Mouse (Mus musculus): ENCODE measurements around the gene Slc29a2. TPM values are rescaled to one million over a fixed set of nuclear protein-coding genes. Genes with fewer than 3 reads are reported as not detected.
A peak's percentile ranks its signal among the peaks of the same experiment; 100 is the strongest.

Slc29a2 gene
- total and polyA plus RNA-seq, 3 experiments = 4.3 to 12.6 (median 6.9) TPM

DNA sequence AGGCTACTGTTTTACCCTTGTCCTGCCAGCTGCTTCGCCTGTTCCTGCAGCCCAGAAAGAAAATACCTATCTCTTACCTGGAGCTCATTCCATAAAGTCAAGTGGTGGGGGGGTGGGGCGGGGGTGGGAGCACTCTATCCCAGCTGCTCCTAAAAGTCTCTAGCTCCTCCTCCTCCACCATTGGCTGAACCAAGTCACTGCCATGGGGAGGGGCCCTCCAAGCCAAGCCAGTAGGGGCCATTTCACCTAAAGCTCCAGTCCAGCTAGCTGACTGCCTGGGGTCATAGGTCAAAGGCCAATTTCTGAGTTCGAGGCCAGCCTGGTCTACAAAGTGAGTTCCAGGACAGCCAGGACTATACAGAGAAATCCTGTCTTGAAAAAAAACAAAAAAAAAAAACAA lies 9.0 kb downstream of the Slc29a2 start:
- no peak for DNase-seq

GRCm38 (mm10) chr19:5036577-5036976 lies 12.9 kb downstream of the Slc29a2 start:
- DNase-seq = no peak

DNA sequence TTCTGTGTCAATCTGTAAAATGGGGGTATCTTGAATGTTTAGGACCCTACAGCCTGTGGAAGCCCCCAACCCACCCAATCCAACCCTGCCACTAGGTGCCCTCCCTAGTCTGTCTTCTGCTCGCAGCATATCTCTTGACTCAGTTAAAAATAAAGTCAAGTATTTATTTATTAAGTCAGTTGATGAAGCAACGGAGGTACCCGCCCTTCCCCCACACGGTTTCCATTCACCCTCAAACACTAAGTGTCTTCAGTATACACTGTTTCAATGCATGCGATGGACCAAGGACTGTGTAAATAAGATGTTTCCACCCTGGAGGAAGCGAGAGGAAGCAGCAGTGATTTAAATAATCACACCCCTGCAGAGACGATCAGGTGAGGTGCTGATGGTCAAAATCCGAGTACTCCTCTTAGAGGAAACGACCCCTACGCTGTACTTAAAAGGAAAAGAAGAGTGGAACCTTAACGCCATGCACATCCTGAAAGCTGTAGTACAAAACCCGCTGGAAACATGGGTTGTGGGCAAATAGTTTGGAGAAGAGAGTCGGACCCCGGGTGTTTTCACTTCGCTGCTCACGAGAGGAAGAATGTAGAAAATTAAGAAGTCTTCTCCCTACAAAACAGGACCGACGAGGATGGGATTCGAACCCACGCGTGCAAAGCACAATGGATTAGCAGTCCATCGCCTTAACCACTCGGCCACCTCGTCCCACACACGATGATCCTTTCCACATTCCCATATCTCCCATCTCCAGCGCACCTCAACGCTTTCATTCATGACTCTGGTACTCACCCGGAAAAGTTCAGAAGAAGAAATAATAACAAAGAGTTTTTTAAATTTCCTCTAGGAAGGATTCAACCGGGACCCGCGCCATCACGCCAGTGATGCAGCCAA lies 14.3 kb downstream of the Slc29a2 start:
- peak; percentile 82 for DNase-seq

DNA sequence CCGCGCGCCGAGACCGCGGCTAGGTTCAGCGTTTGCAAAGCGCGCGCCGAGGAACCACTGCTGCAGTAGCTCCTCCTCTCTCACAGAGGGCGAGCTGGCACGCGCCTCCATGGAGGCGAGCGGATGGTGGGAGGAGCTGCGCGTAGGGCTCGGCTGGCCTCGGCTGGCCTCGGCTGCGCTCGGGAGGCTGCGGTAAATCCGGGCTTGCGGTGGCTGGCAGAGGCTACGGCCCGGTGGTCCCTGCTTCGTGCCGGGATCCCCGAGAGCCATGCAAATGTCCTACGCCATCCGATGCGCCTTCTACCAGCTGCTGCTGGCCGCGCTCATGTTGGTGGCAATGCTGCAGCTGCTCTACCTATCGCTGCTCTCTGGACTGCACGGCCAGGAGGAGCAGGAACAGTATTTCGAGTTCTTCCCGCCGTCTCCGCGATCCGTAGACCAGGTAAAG lies 15.1 kb downstream of the Slc29a2 start, which contains the start of the genes B4gat1 and AC124502.3:
Gene B4gat1, plus strand, starts transcription at position 118 of the 448 bp plus-strand sequence.
Gene AC124502.3, plus strand, starts transcription at position 183 of the 448 bp plus-strand sequence.
- DNase-seq = peak; percentile 93

DNA sequence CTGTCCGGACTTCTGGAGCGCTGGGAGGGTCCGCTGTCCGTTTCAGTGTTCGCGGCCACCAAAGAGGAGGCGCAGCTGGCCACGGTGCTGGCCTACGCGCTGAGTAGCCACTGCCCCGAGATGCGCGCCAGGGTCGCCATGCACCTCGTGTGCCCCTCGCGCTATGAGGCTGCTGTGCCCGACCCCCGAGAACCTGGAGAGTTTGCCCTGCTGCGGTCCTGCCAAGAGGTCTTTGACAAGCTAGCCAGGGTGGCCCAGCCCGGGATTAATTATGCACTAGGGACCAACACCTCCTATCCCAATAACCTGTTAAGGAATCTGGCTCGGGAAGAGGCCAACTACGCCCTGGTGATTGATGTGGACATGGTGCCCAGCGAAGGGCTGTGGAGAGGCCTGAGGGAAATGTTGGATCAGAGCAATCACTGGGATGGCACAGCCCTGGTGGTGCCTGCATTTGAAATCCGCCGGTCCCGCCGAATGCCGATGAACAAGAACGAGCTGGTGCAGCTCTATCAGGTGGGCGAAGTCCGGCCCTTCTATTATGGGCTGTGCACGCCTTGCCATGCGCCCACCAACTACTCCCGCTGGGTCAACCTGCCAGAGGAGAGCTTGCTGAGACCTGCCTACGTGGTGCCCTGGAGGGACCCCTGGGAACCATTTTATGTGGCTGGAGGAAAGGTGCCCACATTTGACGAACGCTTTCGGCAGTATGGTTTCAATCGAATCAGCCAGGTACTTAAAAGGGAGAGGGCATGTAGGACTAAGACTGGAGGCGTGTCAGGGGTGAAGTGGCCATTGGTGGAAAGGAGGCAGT lies 15.8 kb downstream of the Slc29a2 start:
- no peak for DNase-seq

- DNase-seq = peak; percentile 94
Observed at GRCm38 (mm10) chr19:5040862-5041523, 17.3 kb downstream of the Slc29a2 start, which contains the start of gene Brms1. TSS of gene Brms1 (plus strand) at chr19:5041354.

DNA sequence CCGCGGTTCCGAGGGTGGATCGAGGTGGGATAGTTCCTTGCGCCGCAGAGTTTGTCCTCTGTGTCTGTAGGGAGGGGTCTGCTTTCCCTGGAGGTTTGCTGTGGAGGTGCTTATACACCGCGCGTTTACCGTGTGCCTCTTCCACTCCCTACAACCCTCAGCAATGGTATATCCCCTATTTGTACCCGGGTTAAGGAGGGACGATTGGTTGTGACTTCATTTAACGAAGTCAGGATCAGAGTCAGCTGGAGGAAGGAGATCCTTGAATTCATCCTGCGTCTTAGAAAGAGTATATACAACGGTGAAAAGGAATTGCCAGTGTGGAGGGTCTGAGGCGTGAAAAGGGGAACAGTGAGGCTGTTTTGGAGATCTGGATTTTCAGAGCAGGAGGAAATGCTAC lies 17.9 kb downstream of the Slc29a2 start:
- DNase-seq = no peak

- DNase-seq = no peak
Observed at GRCm38 (mm10) chr19:5045531-5045930, 21.9 kb downstream of the Slc29a2 start.

DNA sequence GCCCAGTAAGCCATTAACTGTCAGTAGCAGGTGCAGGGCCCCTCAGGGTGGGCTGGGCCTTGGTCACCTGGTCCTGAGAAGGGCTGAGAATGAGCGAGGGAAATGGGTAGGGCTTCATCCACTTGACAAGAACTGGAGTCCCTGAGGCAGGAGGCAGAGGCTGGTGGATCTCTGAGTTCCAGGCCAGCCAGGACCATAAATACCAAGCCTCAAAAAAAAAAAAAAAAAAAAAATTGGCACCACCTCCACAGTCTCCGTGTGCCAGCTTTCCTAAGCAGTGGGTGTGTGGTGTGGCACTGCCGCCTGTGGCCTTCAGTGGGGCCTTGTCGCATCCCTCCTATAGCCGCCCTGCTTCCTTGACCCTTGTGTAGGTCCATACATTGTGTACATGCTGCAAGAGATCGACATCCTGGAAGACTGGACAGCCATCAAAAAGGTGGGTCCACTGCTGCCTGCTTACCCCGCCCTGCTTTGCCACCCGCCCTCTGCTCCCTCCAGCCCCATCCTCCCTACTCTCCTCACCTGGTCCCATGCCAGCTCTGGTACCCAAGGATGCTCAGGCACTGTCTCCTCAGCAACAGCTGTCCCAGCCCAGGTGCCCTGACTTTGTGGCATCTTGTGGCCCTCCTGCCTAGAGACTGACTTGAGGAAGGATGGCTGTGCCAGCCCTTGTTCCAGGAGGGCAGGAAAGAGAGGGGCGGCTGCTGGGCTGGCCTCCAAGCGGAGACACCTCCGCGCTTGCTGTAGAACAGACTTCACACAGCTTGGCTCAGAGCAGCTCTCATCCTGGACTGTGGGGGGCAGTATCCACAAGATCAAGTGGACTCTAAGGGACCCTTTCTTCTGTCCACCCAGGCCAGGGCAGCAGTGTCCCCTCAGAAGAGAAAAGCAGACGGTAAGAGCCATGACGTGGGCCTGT lies 24.7 kb downstream of the Slc29a2 start:
- DNase-seq = no peak

- no peak for DNase-seq
Observed at GRCm38 (mm10) chr19:5049325-5049724, 25.7 kb downstream of the Slc29a2 start.

- peak; percentile 80 for DNase-seq
Observed at GRCm38 (mm10) chr19:5050047-5050905, 26.6 kb downstream of the Slc29a2 start, which contains the start of gene Rin1. TSS of gene Rin1 (plus strand) at chr19:5050481.

- DNase-seq = peak; percentile 58
Observed at GRCm38 (mm10) chr19:5051031-5051430, 27.4 kb downstream of the Slc29a2 start.

DNA sequence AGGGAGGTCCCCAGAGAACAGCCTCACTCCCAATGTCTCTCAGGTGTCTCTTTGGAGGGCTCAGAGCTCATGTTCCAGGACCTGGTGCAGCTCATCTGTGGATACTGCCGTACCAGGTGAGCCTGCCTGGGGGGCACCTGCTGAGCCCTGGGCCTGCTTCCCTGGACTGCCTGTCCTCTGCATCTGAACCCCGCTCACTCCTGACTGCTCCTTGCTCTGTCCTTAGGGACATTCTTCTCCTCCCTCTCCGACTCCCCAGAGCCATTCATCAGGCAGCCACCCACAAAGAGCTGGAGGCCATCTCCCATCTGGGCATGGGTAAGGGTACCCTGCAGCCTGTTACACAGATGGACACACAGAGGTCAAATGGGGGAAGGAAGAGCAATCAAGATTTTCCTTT lies 27.9 kb downstream of the Slc29a2 start:
- DNase-seq = no peak

DNA sequence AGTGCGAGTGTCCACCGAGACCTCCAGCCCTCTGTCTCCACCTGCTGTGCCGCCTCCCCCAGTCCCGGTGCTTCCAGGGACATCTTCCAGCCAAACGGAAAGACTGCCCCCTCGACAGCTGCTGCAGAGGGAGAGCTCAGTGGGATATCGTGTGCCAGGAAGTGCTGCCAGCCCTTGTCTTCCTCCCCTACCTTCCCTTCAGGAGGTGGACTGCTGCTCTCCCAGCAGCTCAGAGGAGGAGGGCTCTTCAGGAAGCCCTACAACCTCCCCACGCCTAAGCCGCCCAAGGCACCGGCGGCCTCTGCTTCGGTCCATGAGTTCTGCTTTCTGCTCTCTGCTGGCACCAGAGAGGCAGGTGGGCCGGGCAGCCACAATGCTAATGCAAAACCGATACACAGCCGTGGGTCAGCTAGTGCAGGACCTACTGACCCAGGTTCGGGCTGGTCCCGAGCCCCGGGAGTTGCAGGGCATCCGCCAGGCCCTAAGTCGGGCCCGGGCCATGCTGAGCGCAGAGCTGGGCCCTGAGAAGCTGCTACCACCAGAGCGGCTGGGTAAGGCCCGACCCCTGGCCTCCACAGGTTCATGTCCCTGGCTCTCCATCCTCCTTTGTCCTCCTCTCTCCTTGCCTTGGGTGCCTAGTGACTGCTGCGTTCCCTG lies 28.6 kb downstream of the Slc29a2 start:
- DNase-seq = no peak

DNA sequence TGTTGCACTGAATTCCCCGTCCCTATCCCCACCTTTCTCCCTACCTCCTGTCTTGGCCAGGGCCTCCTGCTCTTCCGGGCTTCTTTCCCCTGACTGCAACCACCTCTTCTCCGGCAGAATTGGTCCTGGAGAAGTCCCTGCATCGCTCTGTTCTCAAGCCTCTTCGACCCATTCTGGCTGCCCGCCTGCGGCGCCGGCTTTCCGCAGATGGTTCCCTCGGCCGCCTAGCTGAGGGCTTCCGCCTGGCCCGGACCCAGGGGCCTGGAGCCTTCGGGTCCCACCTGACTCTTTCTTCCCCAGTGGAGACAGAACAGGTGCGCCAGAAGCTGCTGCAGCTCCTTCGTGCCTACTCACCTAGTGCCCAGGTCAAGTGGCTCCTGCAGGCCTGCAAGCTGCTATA lies 29.2 kb downstream of the Slc29a2 start:
- DNase-seq = no peak

DNA sequence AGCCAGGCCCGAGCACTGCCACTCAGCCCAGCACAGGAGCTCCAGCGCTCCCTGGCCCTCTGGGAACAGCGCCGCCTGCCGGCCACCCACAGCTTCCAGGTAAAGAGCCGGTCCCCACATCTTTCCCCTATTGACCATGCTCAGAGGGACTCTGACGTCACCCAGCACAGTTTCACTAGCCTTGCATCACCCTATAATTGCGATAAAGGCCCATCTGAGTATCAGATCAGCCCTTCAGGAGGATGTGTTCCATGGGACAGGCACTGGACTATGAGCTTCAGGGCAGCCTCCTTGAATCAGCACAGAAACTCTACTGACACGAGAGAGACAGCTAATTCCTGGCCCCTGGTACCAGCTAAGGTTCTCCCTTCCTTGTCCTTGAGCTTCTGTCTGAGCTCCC lies 30.2 kb downstream of the Slc29a2 start:
- peak; percentile 55 for DNase-seq

GRCm38 (mm10) chr19:5056251-5056650 lies 32.6 kb downstream of the Slc29a2 start:
- DNase-seq = no peak

DNA sequence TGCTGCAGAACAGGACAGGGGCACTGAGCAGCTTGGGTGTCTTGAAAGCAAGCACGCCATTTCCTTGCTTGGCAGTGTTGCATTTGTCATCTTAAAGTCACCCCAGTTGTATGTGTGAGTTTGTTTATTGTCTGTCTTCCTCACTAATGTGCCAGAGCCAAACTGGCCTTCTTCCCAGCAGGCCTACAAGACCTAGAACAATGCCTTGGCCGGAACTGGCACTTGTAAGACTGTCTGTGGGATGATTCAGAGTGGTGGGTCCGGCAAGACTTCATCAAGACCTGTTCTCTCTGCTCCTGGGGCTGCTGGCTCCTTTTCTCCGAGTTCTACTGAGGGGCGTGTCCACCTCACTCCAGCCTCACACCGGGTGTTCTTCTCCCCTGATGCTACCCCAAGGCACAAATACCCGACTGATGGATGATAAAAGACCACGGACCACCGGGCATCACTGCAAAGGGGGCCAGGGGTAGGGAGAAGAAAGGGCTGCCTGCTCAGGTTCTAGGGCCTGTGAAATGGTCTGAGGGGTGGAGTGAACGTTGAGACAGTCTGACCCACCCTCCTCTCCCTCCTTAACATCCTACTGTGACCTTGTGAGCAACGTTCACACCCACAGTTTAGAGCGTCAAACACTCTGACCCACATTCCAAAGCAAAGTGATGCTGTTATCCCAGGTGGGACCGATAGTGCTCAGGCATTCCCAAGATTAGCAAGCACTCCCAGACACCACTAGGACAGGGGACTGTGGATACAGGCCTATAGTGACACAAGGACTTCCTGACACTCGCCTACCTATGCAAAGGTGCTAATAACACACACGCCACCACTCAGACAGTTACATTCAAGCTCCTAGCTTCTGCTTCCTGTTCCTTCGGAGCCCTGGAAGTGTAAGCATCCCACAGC lies 34.5 kb downstream of the Slc29a2 start:
- no peak for DNase-seq

All from adrenal gland, adult 2 months (tissue).